Mouse (Mus musculus) yolk sac, embryonic 10.5 days (tissue): ENCODE results near the gene Ccdc159.

Experiments
- DNase-seq: peaks from one replicate; pipeline ENCODE4 v3.0.0-alpha.2; 2017; ENCODE audit warnings: low spot score

Ccdc159 gene

DNA sequence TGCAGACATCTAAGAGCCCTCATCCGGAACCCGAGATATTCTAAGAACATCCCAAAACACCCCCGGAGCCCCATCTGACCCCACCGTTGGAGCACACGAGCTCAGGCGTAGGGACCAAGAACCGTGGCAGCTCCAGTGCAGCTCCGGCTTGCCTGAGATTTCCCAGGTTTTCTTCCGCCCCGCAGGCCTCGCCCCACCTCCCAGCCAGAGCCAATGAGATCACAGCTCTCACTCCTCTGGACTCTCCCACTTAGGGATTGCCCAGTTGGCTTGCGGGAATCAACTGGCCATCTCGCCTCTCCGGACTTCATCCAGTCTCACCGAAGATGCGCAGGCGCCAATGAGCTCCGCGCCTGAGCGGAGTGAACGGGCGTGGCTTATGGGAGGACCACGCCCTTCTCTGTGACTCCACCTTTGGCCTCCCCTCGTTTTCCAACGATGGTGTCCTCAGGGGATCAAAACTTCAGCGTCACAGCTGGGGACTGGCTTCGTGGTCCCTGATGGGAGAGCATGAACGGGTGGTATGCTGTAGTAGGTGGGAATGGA lies at the start of gene Ccdc159, which contains the start of gene Tmem205:
Ccdc159 (plus strand) TSS at position 264 of the 546 bp plus-strand sequence.
Tmem205 (minus strand) TSS at position 349 of the 546 bp plus-strand sequence.
- DNase-seq = peak; percentile 96

DNA sequence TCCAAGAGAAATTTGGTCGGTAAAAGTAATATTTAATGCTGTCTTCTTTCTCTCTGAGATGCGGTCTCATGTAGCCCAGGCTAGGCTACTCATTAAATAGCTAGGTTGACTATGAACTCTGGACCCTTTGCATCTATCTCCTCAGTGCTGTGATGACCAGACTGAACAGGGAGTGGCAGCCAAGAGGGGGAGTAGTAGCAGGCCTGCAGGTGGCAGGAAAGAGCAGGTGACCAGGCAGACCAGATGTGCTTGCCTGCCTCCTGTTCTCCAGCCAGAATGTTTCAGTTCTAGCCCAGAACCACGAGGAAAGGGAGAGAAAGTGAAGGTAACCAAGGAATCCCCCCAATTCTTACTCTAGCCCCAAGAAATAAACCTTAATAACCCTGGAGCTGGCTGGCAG lies 38.0 kb upstream of the Ccdc159 start:
- DNase-seq = no peak

DNA sequence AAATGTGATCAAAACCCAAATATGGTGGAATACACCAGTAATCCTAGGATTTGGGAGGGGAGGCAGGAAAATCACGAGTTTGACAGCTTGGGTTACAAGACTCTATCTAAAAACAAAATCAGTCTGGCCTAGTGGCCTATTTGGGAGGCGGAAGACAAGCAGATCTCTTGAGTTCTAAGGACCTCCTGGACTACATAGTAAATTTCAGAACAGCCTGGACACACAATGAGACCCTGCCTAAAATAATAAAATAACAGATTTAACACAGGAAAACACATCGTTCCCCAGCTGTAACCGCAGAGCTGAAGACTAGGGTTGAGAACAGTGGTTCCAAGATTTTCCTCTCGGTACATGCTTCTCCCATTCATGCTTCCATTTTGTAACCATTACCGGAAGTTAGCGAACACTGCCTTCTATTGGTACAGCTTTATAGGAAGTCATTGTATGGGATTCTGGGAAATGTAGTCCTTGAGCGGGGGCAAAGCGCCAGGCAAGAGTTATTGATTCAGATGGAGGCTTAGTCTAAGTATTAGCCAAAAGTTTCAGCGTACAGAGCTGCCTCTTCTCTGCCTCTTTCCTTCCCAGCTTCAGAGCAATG lies 25.9 kb upstream of the Ccdc159 start:
- DNase-seq = peak; percentile 71

DNA sequence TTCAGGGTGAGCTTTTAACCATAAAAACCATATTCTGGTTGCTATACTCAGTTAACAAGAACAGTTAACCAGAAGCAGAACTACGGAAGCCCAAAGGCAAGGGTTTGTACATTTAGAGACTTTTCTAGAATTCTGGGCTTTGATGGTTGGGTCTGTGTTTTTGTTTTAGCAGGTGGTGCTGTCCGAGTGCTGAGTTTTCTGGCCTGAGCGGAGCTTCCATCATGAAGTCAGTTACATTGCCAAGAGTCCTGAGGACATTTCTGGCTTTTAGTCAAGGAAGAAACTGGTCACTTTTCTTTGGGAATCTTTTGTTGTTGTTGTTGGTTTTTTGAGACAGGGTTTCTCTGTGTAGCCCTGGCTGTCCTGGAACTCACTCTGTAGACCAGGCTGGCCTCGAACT lies 23.2 kb upstream of the Ccdc159 start:
- no peak for DNase-seq

DNA sequence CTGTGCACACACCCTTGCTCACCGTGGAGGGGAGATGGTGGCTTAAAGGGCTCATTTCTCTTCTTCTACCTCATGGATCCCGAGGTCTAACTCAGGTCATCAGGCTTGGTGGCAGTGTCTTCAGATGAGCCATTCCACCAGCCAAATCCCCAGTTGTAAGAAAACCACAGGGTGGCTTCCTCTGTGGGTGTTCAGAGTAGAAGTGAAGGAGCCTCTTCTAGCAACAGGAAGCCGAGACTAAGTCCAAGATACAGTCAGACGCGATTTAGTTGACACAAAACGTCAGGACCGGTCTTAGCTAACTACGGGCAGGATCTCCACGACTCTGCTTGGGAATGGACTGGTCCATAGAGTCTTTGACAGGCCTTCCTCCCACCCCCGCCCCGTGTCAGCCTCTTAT lies 19.1 kb upstream of the Ccdc159 start:
- DNase-seq = no peak

DNA sequence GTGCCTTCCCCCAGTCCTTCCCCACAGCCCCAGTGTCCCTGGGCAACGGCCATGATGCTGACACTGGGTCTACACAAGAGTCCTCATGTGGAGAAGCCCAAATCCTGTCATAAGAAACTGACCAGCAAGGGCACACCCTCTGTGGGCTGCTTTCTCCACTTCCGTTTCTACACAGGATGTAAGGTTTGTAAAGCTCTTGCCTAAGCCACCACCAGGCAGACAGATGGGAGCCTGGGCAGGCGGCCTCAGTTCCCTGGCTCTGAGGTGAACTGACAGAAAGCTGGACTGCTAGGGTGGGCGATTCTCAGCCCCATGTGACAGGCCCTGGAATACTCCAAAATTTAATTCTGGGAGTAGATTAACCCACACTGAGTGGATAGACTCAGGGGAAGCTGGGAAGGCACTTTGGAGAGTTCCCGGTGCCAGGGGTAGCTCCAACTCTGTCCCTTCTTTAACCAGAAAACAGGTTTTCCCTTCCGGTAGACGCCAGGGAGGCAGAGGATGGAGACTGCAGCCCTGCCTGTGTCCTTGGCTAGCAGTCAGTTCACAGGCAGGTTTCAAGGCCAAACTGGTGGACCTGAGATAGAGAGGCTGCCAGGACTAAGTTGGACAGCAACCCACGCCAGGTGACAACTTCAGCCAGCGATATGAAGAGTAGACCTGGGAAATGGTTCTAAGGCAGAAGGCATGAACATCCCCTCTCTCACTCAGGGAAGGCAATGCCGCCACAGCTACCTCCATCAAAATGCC lies 17.6 kb upstream of the Ccdc159 start:
- no peak for DNase-seq

DNA sequence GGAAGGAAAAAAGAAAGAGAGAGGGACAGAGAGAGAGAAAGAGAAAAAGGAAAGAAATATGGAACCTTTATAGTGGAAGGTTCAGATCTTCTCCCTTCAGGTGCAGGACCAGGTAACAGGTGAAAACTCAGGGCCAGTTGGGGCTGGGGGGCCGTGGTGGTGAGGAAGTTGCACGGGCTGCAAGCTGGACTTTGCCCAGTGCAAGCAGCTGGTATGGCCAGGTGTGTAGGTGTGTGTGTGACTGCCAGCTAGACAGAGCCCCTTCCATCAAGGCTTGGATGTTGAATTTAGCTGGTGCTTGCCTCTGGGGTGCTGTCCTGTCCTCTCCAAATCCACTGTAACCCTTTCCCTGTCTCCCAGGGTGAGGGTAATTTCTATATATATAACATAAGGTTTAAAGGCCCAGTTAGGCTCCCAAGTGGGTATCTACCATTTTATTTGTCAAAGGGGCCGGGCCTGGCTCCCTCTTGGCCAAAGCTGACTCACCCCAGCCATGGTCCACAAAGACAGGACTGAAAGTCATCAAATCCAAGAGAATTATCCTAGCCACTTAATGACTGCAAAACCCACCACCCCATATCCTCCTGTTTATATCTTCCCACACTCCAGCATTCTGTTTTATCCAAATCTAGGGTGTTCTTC lies 10.3 kb upstream of the Ccdc159 start:
- no peak for DNase-seq

DNA sequence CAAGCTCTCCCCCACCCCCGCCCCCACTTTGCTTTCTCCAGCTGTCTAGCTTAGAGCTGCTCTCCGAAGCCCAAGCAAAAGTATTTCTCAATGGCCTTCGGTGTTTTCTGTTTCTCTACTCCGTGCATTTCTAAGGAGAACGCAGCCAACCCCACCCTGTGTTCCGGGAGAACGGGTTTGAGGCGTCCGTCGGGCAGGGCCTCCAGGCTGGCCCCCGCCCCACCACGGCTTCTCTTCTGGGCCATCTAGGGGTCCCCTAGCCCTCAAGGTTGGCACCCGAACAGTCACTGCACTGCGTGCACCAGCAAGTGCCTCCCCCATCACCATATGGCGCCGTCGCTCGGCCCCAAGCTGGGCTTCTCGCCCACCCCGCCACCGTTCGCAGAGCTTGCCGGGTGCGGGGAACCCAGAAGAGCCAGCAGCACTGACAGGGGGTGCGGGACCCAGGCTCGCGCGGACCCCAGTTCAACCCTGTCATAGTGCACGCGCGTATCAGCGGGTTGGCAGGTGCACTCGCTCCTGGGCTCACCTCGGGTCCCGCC lies 9.7 kb upstream of the Ccdc159 start:
- DNase-seq = peak; percentile 18

DNA sequence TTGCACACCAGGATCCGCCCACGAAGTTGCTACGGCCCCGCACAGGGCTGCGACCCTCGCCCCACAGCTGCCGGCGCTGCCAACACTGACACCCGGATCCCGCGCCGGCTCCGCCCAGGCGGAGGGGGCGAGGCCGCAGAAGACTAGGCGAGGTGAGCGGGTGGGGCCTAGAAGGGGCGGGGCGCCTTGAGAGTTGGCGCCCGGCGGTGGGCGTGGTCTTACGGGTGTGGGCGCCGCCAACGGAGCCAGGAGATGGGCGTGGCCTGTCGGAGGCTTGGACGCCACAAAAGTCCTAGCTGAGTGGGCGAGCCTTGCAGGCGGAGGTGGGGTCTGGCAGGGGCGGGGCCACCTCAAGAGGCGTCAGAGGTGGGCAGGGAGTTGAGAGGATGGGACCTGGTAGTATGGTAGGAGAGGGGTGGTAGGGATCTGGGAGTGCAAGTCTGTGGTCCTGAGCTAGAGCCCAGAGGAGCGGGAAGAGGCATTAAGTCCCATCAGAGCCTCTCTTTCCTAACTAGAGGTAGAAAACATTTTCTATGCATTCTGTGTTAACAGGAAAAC lies 9.2 kb upstream of the Ccdc159 start, which contains the start of gene Rab3d:
Rab3d (minus strand) TSS at position 158 of the 558 bp plus-strand sequence.
- peak; percentile 97 for DNase-seq

DNA sequence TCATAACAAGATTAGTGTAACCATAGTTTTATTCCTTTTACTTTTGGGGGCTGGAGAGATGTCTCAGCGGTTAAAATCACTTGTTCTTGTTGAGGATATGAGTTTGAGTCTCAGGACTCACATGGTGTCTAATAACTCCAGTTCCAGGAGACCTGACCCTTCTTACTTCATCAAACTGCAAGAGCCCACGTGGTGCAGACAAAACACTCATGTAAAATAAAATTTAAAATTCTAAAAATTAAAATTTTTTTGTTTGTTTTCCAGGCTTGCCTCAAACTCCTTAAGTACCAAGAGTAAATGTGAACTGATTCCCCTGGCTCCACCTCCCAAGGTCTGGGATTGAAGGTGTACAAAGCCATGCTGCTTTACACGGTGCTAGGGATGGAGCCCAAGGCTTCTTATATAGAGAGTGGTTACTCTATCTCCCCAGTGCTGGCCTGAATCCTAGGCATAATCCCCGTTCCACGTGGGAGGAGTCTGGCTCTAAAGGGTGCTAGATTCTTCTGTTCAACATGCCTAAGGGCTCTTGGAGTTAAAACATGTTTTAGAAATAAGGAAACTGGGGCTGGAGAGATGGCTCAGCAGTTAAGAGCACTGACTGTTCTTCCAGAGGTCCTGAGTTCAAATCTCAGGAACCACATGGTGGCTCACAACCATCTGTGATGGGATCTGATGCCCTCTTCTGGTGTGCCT lies 8.4 kb upstream of the Ccdc159 start:
- DNase-seq = no peak

DNA sequence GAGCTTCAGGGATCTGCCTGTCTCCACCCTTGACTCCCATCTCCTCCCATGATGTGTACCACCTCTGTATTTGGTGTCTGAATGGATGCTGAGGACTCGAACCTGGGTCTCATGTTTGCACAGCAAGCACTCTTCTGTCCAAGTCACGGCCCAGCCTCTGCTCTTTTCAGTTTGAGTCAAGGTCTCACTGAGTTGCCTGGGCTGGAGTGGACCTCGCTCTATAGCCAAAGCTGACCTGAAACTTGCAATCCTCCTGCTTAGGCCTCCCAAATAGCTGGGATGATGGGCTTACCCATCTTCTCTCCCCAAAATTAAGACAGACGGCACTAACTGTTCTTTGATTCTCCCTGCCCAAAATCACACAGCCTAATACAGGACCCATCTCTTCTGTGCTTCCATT lies 4.2 kb upstream of the Ccdc159 start:
- no peak for DNase-seq

DNA sequence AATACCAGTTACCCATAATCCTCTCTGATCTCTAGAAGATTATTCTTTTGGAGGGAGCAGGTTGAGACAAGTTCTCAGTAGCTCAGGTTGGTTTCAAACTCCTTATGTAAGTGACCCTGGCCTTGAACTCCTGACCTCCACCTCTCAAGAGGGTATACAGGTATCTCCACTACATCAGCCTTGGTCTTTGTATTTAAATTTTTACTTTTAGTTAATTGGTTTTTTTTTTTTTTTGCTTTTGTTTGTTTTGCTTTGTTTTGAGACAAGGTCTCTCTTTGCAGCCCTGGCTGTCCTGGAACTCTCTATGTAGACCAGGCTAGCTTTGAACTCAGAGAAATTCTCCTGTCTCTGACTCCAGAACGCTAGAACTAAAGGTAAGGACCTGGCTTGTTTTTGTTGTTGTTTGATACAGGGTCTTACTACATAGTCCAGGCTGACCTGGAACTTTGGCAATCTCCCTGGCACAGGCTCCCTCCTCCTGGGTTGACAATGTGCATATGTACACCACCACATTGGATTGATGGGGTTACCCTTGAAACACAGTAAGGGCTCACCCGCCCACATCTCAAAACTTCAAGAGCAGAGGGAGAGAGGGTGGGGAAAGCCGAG lies 3.7 kb upstream of the Ccdc159 start:
- no peak for DNase-seq

DNA sequence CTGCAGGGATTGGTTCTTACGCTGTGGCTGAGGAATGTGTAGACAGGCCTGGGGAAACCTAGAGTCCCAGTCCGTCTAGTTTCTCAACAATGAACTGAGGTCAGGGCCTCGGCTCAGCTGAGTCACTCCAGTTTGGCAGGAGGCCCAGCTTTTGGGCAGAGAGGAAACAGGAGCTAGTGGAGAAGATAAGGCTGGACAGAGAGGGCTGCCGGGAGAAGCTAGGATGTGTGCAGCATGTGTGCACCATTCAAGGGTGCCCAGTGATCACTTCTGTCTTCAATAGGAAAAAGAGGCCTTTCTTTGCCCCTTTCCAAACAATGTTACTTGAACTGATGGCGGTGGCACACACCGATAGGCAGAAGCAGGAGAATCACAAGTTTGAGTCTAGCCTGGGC lies 3.2 kb upstream of the Ccdc159 start:
- DNase-seq = peak; percentile 49

DNA sequence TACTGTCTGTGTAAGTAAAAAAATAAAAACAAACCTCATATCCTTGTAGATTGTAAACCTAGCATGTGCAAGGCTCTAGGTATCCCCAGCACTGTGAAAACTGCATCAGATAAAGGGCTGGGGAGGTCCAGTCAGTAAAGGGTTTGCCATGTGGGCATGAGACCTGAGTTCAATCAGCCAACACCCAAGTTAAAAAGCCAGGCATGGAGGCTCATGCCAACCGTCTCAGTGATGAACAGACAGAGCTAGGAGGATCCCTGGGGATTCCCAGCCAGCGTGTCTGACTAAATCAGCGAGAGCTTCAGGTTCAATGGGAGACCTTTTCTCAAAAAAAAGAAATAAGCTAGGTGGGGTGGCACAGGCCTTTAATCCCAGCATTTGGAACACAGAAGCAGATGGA lies 2.2 kb upstream of the Ccdc159 start:
- DNase-seq = no peak

DNA sequence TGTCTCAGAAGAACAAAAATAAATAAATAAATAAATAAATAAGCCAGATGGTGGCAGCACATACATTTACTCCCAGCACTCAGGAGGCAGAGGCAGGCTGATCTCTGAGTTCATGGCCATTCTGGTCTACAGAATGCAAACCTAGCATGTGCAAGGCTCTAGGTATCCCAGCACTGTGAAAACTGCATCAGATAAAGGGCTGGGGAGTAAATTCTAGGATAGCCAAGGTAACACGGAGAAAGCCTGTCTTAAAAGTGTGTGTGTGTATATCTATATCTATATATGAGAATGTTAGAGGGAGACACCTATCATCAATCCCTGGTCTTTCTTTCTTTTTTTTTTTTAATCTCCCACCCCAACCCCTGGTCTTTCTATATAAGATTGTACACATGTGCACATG lies 1.8 kb upstream of the Ccdc159 start:
- no peak for DNase-seq

DNA sequence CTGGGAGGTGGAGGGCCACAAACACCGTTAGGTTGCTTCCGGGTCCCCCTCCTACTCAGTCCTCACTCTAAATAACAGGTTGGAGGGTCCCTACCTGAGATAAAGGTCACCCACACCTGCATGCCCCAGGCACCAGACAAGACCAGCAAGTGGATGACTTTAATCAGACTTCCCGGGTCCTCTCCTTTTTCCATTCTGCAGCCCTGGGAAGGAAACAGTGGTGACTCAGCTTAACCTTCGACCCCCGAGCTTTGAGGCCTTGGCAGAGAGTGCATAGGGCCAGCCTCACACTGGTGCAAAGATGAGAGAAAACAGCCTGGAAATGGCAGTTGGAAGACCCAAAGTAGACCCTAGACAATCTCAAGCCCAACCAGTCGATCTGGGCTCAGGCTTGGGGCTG lies 1.1 kb upstream of the Ccdc159 start:
- peak; percentile 55 for DNase-seq

DNA sequence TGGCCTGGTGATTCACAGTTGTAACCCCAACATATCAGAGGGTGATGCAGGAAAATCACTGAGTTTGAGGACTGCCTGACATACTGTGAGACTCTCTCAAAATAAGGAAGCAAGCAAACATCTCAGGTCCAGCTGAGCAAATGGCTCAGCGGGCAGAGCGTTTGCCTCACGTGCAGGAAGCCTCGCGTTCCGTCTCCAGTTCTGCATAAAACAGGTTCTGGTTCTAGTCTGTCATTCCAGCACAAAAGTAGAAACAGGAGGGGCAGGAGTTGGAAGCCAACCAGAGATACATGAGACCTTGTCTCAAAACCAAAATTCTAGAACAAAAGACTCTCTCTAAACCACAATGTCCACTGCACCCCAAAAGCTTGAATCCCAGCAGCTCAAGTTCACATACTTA lies 487 bp upstream of the Ccdc159 start:
- peak; percentile 17 for DNase-seq

DNA sequence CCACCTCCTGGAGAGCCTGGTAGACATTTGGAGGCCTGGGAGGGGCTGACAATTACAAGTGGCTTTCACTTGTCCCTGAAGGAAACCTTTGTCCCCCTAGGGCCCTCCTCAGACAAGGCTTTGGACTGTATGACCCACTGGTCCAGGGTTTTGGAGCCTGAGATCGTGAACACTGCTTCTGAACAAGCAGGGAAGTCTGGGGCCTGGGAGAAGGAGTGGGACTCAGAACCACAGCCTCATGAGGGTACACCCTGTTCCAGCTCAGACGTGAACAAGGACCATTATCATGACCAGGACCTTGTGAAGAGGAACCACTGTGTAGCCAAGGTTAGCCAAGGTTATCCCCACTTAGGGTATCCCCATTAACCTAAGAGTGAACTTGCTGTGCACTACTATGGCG lies 1.9 kb downstream of the Ccdc159 start:
- DNase-seq = no peak

DNA sequence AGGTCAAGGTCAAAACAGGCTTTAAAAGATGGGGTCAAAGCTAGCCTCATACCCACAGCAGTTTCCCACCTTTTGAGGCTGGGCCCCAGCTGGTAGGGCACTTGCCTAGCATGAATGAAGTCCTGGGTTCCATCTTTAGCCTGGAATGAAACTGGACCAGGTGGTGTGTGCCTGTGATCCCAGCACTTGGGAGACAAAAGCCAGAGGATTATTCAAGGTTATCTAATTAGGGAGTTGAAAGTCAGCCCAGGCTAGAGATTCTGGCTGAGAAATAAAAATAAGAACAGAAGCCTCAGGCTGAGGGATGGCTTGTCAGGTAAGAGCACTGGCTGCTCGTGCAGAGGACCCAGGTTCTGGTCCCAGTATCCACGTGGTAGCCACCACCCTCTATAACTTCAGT lies 4.7 kb downstream of the Ccdc159 start:
- DNase-seq = no peak

DNA sequence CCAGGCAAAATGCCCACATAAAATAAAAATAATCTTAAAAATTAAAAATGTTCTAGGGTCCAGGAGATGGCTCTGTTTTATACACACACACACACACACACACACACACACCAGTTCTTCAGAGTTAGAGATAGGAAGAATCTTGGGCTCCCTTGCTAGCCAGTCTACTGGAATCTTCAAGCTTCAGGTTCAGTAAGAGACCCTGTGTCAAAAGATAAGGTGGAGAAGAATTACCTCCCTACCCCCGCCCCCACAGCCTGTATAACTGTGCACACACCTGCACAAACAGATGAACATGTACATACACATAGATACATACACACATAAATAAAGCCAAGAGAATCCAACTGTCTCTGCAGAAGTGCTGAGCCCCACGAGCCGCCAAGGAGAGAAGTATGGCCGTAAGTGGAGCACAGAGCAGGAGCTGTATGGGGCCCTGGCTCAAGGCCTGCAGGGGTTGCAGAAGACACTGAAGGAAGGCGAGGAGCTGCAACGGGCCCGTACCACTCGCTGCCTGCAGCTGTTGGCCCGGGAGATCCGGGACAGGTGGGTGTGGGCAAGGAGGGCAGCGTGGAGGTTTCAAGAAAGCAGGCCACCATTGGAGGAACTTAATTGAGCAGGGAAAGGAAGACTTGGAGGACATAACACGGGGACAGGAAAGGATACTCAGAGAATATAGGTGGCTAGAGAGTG lies 5.3 kb downstream of the Ccdc159 start:
- DNase-seq = no peak

DNA sequence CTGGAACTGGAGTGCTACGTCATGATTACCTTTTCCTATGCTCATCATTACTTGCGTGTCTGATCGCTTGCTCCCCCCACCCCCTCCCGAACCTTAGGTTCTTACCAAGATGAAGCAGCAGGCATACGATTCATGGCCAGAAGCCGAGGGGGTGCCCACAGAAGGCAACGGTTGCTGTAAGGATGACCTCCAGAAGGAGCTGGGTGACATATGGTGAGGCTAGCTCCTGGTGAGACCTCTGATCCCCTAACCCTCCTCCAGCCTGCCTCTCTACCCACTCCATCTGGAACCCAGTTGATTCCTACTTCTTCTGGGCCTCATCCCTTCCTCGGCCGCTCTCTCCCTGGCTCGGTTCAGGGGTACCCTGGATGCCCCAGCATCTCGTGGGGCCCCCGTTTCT lies 6.8 kb downstream of the Ccdc159 start:
- no peak for DNase-seq
